Mouse (Mus musculus) CH12.LX (cell line): ENCODE results near the gene Gm27021. TPM values are rescaled to one million over a fixed set of nuclear protein-coding genes. Genes with fewer than 3 reads are reported as not detected.
"Not testable (repeated sequence)": the region's sequence is repeated elsewhere in the genome, so short reads cannot be mapped to it uniquely, and the experiment has no call there.

Experiments used
- DNase-seq: peaks from one replicate; pipeline ENCODE4 v3.0.0-alpha.2; 2013; ENCODE audit errors: extremely low read depth
- H3K27ac ChIP-seq: 2 replicates; pipeline ENCODE4 v1.5.1; 2012; ENCODE audit warnings: low read depth, mild to moderate bottlenecking, control low read depth, moderate library complexity; ENCODE audit not compliant: insufficient read depth
- H3K27me3 ChIP-seq: replicated peaks from 2 replicates; pipeline ENCODE3; 2012; ENCODE audit warnings: inconsistent platforms
- H3K36me3 ChIP-seq, 2 experiments: replicated peaks in 1 of 2; 2 replicates each; pipeline versions ENCODE3 to v1.6.1; 2012; ENCODE audit warnings: inconsistent platforms in 1 of 2, low read length in 1 of 2, mild to moderate bottlenecking in 1 of 2, mixed read lengths in 1 of 2, moderate library complexity in 1 of 2; ENCODE audit not compliant: control insufficient read depth in 1 of 2, insufficient read depth in 1 of 2
- H3K4me1 ChIP-seq, 2 experiments: 2 replicates each; pipeline ENCODE4 v1.6.1; 2012; ENCODE audit warnings: inconsistent platforms in 1 of 2, moderate library complexity in 1 of 2; ENCODE audit not compliant: insufficient read depth in 2 of 2, control insufficient read depth in 1 of 2
- H3K4me2 ChIP-seq: 2 replicates; pipeline ENCODE4 v1.6.1; 2012; ENCODE audit warnings: low read depth, mild to moderate bottlenecking, control low read depth; ENCODE audit not compliant: poor library complexity, insufficient read depth, severe bottlenecking
- H3K4me3 ChIP-seq, 3 experiments: fragments of 150-350 bp in 1 of 3; sonication (generic) in 1 of 3; replicated peaks in 1 of 3; 2 replicates each; pipeline versions ENCODE3 to v1.5.1; 2011 to 2012; ENCODE audit warnings: low read depth in 2 of 3, low read length in 2 of 3, mild to moderate bottlenecking in 2 of 3, moderate library complexity in 2 of 3, control low read depth in 1 of 3, improper control_type of control experiment in 1 of 3, inconsistent platforms in 1 of 3, mixed read lengths in 1 of 3; ENCODE audit not compliant: poor library complexity in 1 of 3
- H3K79me2 ChIP-seq: replicated peaks from 2 replicates; pipeline ENCODE4 v1.6.1; 2012; ENCODE audit warnings: mild to moderate bottlenecking, moderate library complexity; ENCODE audit not compliant: control insufficient read depth, poor library complexity, insufficient read depth, severe bottlenecking; ENCODE audit errors: extremely low read depth
- H3K9ac ChIP-seq: 2 replicates; pipeline ENCODE4 v1.6.1; 2012; ENCODE audit warnings: low read depth, mild to moderate bottlenecking, control low read depth, moderate library complexity; ENCODE audit not compliant: insufficient read depth
- H3K9me3 ChIP-seq: replicated peaks from 2 replicates; pipeline ENCODE3; 2012; ENCODE audit warnings: low read length, inconsistent platforms, mixed read lengths
- CHD1 ChIP-seq: IDR thresholded peaks from 2 replicates; pipeline ENCODE4 v1.6.1; 2012; ENCODE audit warnings: low read depth, low read length, improper control_type of control experiment, inconsistent platforms
- CTCF ChIP-seq, 2 experiments: IDR thresholded peaks in 1 of 2; conservative IDR thresholded peaks in 1 of 2; 2 replicates each; pipeline ENCODE4 v1.5.1; 2011 to 2012; ENCODE audit warnings: low read depth in 2 of 2, low read length in 2 of 2, improper control_type of control experiment in 1 of 2, inconsistent platforms in 1 of 2, mild to moderate bottlenecking in 1 of 2, moderate library complexity in 1 of 2
- ELF1 ChIP-seq: IDR thresholded peaks from 2 replicates; pipeline ENCODE4 v1.6.1; 2014; ENCODE audit warnings: low read depth, mild to moderate bottlenecking, inconsistent platforms, low read length, improper control_type of control experiment
- ETS1 ChIP-seq: conservative IDR thresholded peaks from 2 replicates; pipeline ENCODE4 v1.6.1; 2012; ENCODE audit warnings: low read depth, mild to moderate bottlenecking, inconsistent platforms, low read length, improper control_type of control experiment, moderate library complexity
- GABPA ChIP-seq: IDR thresholded peaks from 2 replicates; pipeline ENCODE4 v1.6.1; 2012; ENCODE audit warnings: low read depth, low read length, improper control_type of control experiment, inconsistent platforms; ENCODE audit not compliant: insufficient replicate concordance
- KAT2A ChIP-seq: IDR thresholded peaks from 2 replicates; pipeline ENCODE4 v1.6.1; 2012; ENCODE audit warnings: low read length, improper control_type of control experiment, inconsistent platforms; ENCODE audit not compliant: insufficient replicate concordance
- MAX ChIP-seq: IDR thresholded peaks from 2 replicates; pipeline ENCODE4 v1.6.1; 2011; ENCODE audit warnings: low read length, improper control_type of control experiment
- MYC ChIP-seq: IDR thresholded peaks from 2 replicates; pipeline ENCODE4 v1.6.1; 2011; ENCODE audit warnings: low read depth, mild to moderate bottlenecking, improper control_type of control experiment, low read length
- NELFE ChIP-seq: IDR thresholded peaks from 2 replicates; pipeline ENCODE4 v1.6.1; 2011; ENCODE audit warnings: low read depth, low read length, improper control_type of control experiment
- RAD21 ChIP-seq: IDR thresholded peaks from 2 replicates; pipeline ENCODE4 v1.6.1; 2011; ENCODE audit warnings: low read depth, mild to moderate bottlenecking, low read length, improper control_type of control experiment, moderate library complexity
- SMC3 ChIP-seq: IDR thresholded peaks from 2 replicates; pipeline ENCODE4 v1.6.1; 2011; ENCODE audit warnings: low read depth, low read length, improper control_type of control experiment
- ZC3H11A ChIP-seq: IDR thresholded peaks from 2 replicates; pipeline ENCODE4 v1.6.1; 2012; ENCODE audit warnings: low read depth, mild to moderate bottlenecking, inconsistent platforms, low read length, improper control_type of control experiment
- ZNF384 ChIP-seq: IDR thresholded peaks from 2 replicates; pipeline ENCODE4 v1.6.1; 2012; ENCODE audit warnings: low read depth, low read length, improper control_type of control experiment, inconsistent platforms
- dilution Hi-C: fragments of 300-500 bp; cut with MboI; formaldehyde crosslinking; loops from 2 replicates; pipeline ENCODE4 v1.14.3; 2020; ENCODE audit warnings: low sequenced_read_pairs; ENCODE audit not compliant: extremely low pct_unique_long_range_greater_than_20kb, extremely low pct_ligation_motif_present
- in situ Hi-C: fragments of 300-500 bp; cut with MboI; formaldehyde crosslinking; loops from 3 replicates; pipeline ENCODE4 v1.14.3; 2019; ENCODE audit warnings: low sequenced_read_pairs, low pct_ligation_motif_present, low pct_unique_long_range_greater_than_20kb, mixed read lengths
- polyA plus RNA-seq: library from polyadenylated mRNA; unstranded; fragments of >175 nt; gene quantifications from 2 replicates; pipeline ENCODE4 v1.2.1, GENCODE M21; 2012; ENCODE audit warnings: low read depth; ENCODE audit not compliant: insufficient read length
- total RNA-seq, 2 experiments: library from RNA; depleted of rRNA; stranded (reverse); fragments of 300-350 nt in 1 of 2; fragments of >200 nt in 1 of 2; gene quantifications; 2 replicates each; pipeline ENCODE4 v1.2.3; 2012 to 2014

The Gm27021 gene
- total and polyA plus RNA-seq, 3 experiments = 1.0 to 1.1 TPM; not detected in 1

GRCm38 (mm10) chr8:120683602-120684001, 15.7 kb upstream of the Gm27021 start (continued):
- peak; percentile 50; the same call in 1 of the 2 replicates for TF ChIP-seq ELF1
- TF ChIP-seq NELFE = peak; percentile 55; the same call in 1 of the 2 replicates
- peak; percentile 27 for TF ChIP-seq ETS1
- no peak for TF ChIP-seq GABPA
- TF ChIP-seq CHD1 = no peak

GRCm38 (mm10) chr8:120681113-120681512, 13.2 kb upstream of the Gm27021 start:
- Histone ChIP-seq H3K9ac (no peak overlapping the region), H3K27ac (no peak overlapping the region), H3K4me3 (no peak overlapping the region), H3K4me2 (no peak overlapping the region), H3K36me3 (peaks cover 0 to 4% of the 10 kb centered on the region in 2 experiments), H3K4me1 (peaks cover 24 to 55% of the 10 kb centered on the region in 2 experiments), H3K27me3 (no peaks in the 10 kb centered on the region), H3K79me2 (no peaks in the 10 kb centered on the region), H3K9me3 (no peaks in the 10 kb centered on the region)
- in situ Hi-C loops (loop anchor here (5.0 kb wide), 1 partner anchor 111 kb away; no protein-coding TSS in a partner anchor), dilution Hi-C loops (no loop called here)
- DNase-seq = no peak
- TF ChIP-seq MAX (peak; percentile 38; the same call in 1 of the 2 replicates), KAT2A (no peak), ETS1 (no peak), MYC (0 out of 2 replicates have a peak, but pooled peaks have one; percentile 23)

GRCm38 (mm10) chr8:120680405-120680804, 12.5 kb upstream of the Gm27021 start:
- H3K79me2 ChIP-seq, H3K27me3 ChIP-seq, dilution Hi-C loops, H3K4me2 ChIP-seq, H3K4me3 ChIP-seq, H3K9me3 ChIP-seq, H3K9ac ChIP-seq, H3K27ac ChIP-seq: not testable (repeated sequence)
- DNase-seq = peak; percentile 43
- in situ Hi-C loops = loop anchor here (5.0 kb wide), 1 partner anchor 112 kb away; no protein-coding TSS in a partner anchor
- TF ChIP-seq ZC3H11A (peak; percentile 97), SMC3 (peak; percentile 97), ZNF384 (peak; percentile 59), CTCF (conservative IDR thresholded peaks at IDR 0.05 in 1 of 2, IDR thresholded peaks at IDR 0.05 in 1 of 2; ENCODE audit: low read depth in 2 of 2, low read length in 2 of 2) (peak; percentile 12 to 90; a peak in 2 of 4 replicates), RAD21 (peak; percentile 86)
- Histone ChIP-seq H3K4me1 (peaks cover 24 to 47% of the 10 kb centered on the region in 2 experiments), H3K36me3 (peaks cover 0 to 10% of the 10 kb centered on the region in 2 experiments)
